Mouse (Mus musculus): ENCODE measurements around the gene Aagab. TPM values are rescaled to one million over a fixed set of nuclear protein-coding genes. Genes with fewer than 3 reads are reported as not detected.

The Aagab gene
- total RNA-seq, 2 experiments from 2014 or later: 22.0 to 24.3 TPM

DNA sequence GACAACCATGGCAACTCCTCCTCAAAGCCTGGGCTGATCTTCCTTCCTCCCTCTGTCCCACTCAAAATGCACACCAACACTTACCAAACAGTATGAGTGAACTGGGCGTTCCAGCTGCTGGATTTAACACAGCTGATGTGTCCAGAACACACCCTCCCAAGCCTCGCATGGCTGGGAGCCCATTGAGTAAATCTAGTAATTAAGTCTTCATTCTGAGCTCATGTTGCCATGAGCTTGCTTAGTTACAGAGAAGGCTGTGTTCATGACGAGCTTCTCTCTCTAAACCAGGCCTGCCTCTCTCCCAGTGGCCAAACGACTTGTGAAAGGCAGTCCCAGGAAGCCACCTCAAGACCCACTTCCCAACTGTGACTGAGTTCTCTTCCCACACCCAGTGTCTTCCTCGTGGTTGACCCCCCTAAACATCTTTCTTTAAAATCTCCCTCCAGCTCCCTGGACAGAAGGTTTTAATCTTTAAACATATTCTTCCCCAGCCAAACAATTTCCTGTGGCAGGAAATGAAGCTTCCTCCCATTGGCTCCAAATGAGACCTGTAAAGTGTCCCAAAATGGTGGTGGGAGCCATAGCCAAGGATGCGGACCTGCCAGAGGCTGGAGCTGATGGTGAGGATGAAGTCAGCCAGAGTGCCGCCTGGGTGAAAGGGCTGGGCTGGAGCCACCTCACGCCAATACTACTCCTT, 70.5 kb downstream of the Aagab start:
- no peak for DNase-seq

DNA sequence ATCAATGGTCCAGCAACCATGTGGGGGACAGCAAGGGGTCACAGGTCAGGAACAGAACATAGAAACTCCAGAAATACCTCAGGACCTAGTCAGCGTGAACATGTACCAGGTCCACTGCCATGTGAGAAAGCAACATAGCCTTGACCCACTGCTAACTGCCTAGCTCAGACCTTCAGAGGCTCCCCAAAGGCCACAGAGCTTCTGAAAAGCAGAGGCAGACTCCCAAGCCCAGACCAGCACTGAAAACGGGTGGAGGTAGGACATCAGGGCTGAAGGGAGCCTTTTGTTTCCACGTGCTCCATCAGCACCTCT, 71.0 kb downstream of the Aagab start:
- DNase-seq: no peak

DNA sequence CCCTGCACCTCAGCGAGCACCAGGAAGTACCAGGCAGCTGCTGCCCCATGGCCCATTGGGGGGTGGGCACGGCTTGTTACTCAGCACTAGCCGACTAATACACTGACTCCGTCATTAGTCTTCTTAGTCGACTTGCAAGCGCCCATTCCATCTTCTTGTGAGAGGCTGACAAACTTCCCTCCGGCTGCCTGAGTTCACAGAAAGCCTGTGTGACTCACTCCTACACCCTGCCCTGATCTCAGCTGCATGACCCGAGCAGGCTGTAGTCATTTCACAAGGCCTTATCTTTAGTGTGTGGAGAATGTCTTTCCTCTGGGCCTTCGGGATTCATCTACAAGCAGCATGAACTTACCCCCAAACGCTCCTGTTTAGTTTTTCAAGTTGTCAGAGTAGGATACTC, 72.2 kb downstream of the Aagab start:
- DNase-seq: no peak

DNA sequence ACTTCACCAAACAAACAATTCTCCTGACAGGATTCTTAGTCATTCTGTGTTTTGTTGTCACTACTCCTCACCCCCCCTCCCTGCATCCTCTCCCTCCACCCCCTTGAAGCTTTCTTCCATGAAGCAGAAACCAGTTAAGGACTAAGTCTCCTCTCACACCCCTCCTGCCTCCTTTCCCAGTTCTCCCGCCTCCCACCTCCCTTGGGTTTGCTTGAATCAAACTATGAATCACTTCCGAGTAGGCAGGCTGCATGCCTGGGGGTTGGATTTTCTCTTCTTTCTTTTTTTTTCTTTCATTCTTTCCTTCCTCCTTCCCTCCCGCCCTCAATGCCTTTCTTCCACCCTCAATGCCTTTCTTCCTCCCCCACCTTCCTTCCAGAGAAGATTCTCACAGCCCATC, 75.2 kb downstream of the Aagab start:
- DNase-seq: no peak

DNA sequence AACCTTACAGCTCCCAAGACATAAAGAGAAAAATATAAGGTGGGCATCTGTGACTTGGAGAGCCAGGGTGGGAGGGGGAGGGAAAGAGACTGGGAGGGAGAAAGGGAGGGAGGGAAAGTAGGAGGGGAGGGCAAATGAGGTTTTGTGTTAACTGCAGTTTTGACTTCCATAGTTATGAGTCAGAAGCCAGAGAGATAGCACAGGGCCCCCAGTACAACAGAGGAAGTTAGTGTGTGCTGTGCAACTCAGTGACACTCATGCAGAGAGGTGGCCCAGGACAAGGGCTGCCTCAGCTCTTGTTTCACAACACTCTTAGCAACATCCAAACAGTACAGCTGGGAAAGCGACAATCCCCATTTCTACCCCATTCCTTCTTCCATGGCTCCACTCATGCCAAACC, 75.6 kb downstream of the Aagab start:
- no peak for DNase-seq

DNA sequence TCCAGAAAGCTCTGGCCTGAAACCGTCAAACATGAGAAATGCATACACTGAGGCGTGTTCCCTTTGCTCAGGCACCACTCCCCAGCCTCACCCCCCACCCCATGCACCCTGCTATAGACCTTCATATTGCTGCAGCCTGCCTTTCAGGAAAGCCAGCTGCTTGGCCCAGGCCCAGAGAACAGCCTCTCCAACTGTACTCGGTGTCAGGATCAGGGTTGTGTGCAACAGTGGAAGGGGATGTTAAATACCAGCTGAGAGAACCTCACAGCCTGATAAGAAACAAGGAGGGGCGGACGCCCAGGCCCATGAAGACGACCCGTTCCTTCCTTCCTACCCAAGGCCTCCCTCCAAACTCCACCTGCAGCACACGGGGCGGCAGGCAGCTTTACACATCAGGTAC, 79.8 kb downstream of the Aagab start:
- DNase-seq: no peak

DNA sequence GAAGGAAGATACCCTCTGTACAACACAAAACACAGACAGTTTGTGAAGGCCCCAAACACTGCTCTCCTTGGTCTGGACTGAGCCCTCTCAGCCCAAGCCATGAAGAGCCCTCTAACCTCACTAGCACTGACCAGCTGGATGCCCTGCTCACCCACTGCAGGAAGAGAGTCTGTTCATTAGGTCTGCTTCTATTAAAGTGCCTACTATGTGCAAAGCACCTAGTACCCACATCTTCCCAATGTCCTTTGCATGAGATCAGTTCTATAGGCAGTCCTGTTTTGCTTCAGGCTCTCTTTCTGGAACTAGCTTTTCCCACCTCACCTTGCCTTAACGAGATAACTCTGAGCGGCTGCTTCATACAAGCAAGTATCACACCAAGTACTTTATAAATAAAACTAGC, 80.5 kb downstream of the Aagab start:
- no peak for DNase-seq

DNA sequence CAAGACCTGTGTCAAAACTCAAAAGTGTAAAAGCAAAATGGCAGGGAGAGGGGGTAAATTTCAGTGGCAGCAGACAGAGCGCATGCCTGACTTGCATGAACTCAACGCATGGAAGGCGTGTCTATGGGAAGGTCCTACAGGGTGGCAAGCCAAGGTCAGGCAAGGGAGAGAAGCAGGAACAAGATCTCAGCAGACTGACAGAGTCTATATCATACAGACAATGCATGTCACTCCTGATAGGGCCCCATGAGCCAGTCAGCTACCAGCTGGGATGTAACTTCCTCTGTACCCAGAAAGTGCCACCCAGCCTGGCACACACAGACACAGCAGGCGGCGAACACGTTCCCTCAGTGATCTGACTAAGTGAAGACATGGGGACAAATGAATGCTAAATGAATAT, 81.8 kb downstream of the Aagab start:
- no peak for DNase-seq

DNA sequence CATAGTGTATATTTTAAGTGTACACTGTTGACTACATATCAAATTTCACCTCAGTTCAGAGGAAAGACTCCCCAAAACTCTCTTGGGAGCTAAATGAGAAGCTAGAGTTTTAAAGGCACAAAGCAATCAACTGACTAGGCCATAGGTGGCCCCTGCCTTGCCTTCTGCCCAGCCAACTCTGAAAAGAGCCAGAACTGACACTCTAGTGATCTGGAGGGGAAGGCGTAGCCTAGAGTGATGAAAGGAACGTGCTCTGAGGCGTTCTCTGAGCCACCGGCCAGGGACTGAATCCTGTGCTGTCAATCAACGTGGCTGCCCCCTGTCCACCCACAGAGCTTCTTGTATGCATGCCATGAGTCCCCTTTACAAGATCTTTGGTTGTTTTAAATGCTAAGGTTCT, 82.9 kb downstream of the Aagab start:
- no peak for DNase-seq

DNA sequence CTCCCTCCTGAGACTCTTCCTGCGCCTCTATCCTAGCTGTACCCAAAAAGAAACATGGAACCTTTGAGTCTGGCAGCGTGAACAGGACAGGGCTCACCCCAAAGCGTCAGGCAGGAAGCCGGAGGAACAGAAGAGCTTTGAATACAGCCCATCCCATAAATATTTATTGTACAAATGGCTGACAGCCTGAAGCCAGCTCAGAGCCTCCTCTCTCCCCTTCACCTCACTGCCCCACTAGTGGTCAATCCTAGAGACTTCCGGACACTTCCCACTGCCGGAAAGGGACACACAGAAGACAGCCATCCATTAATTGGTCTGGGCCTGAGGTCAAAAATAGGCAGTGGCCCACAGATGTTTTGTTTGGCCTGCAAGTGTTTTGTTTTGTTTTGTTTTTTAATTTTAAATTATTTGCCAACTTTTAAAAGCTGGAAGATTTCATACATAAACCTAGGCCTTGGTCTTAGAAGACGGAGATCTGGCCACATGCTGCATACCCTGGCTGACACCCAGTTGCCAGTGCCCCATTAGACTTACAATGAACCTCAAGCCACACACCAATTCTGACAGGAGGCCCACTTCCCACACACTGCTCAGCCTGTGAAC, 85.1 kb downstream of the Aagab start:
- no peak for DNase-seq

DNA sequence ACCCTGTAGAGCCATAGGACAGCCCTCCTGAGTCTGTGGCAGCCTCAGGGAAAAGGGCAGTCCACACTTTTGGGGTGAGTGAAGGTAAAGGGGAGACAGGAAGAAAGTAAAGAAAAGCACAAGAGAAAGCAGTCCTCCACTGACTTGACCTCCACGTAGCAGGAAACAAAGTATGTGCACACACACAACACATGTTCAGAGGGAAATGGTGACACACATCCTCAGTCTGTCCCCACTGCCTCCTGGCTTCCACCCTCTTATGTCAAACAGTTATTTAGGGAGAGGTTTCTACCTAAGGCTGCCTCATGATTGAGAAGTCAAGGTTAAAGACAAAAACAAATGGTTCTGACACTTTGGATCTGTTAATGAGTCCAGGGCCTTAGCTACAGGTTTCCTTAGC, 88.1 kb downstream of the Aagab start:
- no peak for DNase-seq

DNA sequence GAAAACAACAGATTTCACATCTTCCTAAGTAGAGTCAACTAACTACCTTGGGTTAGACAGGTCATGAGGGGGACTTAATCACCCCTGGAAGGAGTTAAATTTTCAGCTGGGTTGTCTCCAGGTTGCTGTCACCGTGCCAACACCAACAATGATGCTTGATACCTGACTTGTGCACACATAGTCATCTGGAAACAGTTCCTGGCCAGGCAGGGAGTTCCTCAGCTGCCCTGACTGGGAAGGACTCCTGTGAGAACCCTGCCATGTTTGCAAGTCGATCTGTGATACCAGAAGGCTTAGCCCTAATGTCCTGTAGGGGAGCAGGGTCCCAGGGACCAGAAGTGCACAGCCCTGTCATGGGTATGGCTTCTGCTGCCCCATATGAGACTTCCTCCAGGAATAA, 89.5 kb downstream of the Aagab start:
- DNase-seq: no peak

Other genes with a start within 250 kb of the Aagab start
- 10 to 100 TPM; 27.0 to 35.4 TPM for gene Map2k5, start 224.8 kb upstream of the Aagab start, total RNA-seq (2021)
- 10 to 100 TPM; 49.1 to 55.6 TPM for gene 2300009A05Rik, start 203.4 kb upstream of the Aagab start, total RNA-seq (2021)
- gene Iqch, start 167 bp upstream of the Aagab start, total RNA-seq (2021): under 1 TPM; 0.18 TPM
- gene Smad3, start 155.3 kb downstream of the Aagab start, total RNA-seq (2021): 10 to 100 TPM; 24.4 to 31.8 TPM